ENCODE assay signal across 16 mouse cellular contexts in genomic region chr5:74366710-74367101, GRCm38 (mm10).
DNase-seq lines count a peak whose midpoint lies in the region; ATAC-seq lines count a peak whose summit lies in the region.
"Had no signal": no experiment of that assay in that cellular context is flagged by ENCODE, and none has a peak within 500 bp of the region (broad histone marks: within the 10 kb centered on the region; RNA-seq: fewer than 3 reads in every experiment).

No protein-coding gene starts in this region.

- no peaks in the 10 kb centered on the region for H3K27me3 ChIP-seq in kidney, embryonic 14.5 days (ENCODE audit: control insufficient read depth, insufficient read depth, low read length)
- H3K27me3 ChIP-seq in neural tube, embryonic 13.5 days: peaks cover 32% of the 10 kb centered on the region
- H3K27me3 ChIP-seq: intestine, embryonic 15.5 days; liver, embryonic 13.5 days had no signal

- H3K27ac ChIP-seq in kidney, embryonic 14.5 days (ENCODE audit: low read depth, low read length): no peak overlapping the region
- H3K27ac ChIP-seq in neural tube, embryonic 13.5 days (replicated peaks): no peak overlapping the region
- H3K27ac ChIP-seq: intestine, embryonic 15.5 days; liver, embryonic 13.5 days had no signal

- H3K4me2 ChIP-seq in kidney, embryonic 14.5 days (replicated peaks; ENCODE audit: low read depth, low read length): no peak overlapping the region
- H3K4me2 ChIP-seq in neural tube, embryonic 13.5 days: no peak overlapping the region
- H3K4me2 ChIP-seq: intestine, embryonic 15.5 days; liver, embryonic 13.5 days had no signal

- peaks cover 10% of the 10 kb centered on the region; the same call in 1 of the 2 replicates for H3K4me1 ChIP-seq in kidney, embryonic 14.5 days (ENCODE audit: control insufficient read depth, insufficient read depth, low read length)
- H3K4me1 ChIP-seq in neural tube, embryonic 13.5 days (replicated peaks): peaks cover 24% of the 10 kb centered on the region

- no peaks in the 10 kb centered on the region for H3K9me3 ChIP-seq in kidney, embryonic 14.5 days (ENCODE audit: control insufficient read depth, low read length)
- no peaks in the 10 kb centered on the region for H3K9me3 ChIP-seq in neural tube, embryonic 13.5 days
- H3K9me3 ChIP-seq: intestine, embryonic 15.5 days; liver, embryonic 13.5 days had no signal

- WGBS in kidney, embryonic 14.5 days: 66% methylated on average over 9 of the region's 9 CpGs
- WGBS in neural tube, embryonic 13.5 days: 36% methylated on average over 9 of the region's 9 CpGs

- H3K36me3 ChIP-seq in kidney, embryonic 14.5 days (ENCODE audit: control insufficient read depth, insufficient read depth, low read length): no peaks in the 10 kb centered on the region
- no peaks in the 10 kb centered on the region for H3K36me3 ChIP-seq in neural tube, embryonic 13.5 days
- H3K36me3 ChIP-seq: intestine, embryonic 15.5 days; liver, embryonic 13.5 days had no signal

- DNase-seq in kidney, postnatal 10 days: no peak
- DNase-seq in NIH3T3 (ENCODE audit: low read depth): peak; percentile 13
- peak; percentile 72 for DNase-seq in thymus, postnatal 14 days
- DNase-seq in heart, adult 8-10 months (ENCODE audit: low spot score): no peak
- no peak for DNase-seq in urinary bladder, postnatal 25 days (ENCODE audit: low spot score)
- DNase-seq: B cell, adult 2 months; cerebellum, postnatal 25 days; forebrain, postnatal 0 days; heart, adult 18-20 months; heart, postnatal 36 days; kidney, postnatal 36 days had no signal

- ATAC-seq in kidney, embryonic 14.5 days (ENCODE audit: low FRiP score, low TSS enrichment): 0 out of 2 replicates have a peak, but pooled peaks have one; percentile 5
- ATAC-seq in neural tube, embryonic 13.5 days (ENCODE audit: low read depth): peak; percentile 44
- ATAC-seq in frontal cortex, adult (ENCODE audit: low TSS enrichment): no peak
- ATAC-seq: forebrain, postnatal 0 days had no signal

- no peak overlapping the region for H3K4me3 ChIP-seq in kidney, embryonic 14.5 days (ENCODE audit: low read length)
- no peak overlapping the region for H3K4me3 ChIP-seq in neural tube, embryonic 13.5 days
- H3K4me3 ChIP-seq: intestine, embryonic 15.5 days; liver, embryonic 13.5 days had no signal

- no peak overlapping the region for H3K9ac ChIP-seq in kidney, embryonic 14.5 days (ENCODE audit: low read depth, low read length)
- no peak overlapping the region for H3K9ac ChIP-seq in neural tube, embryonic 13.5 days
- H3K9ac ChIP-seq: forebrain, postnatal 0 days; intestine, embryonic 15.5 days; liver, embryonic 13.5 days had no signal

Comparison
In these comparisons a context has a peak if more than half of its experiments do, and no peak if none do; other contexts are left out.
1. DNase-seq: peak in NIH3T3 (single experiment) and thymus, postnatal 14 days (single experiment); none in kidney, postnatal 10 days (single experiment), heart, adult 8-10 months (single experiment) and urinary bladder, postnatal 25 days (single experiment).